Mouse (Mus musculus) heart, adult 10 weeks (tissue): Measurements from ENCODE around the gene Anxa5. TPM values are rescaled to one million over a fixed set of nuclear protein-coding genes. Genes with fewer than 3 reads are reported as not detected.

Experiments
- polyA plus RNA-seq: library from polyadenylated mRNA; stranded (reverse); fragments of 350-450 nt; fragmentation: Illumina TruSeq; extraction: RNeasy Lipid Tissue Mini Kit (QIAGEN cat#74804); gene quantifications from one replicate; pipeline ENCODE4 v1.2.3, GENCODE M21; 2014; ENCODE audit warnings: low read depth, low replicate concordance

The Anxa5 gene
- polyA plus RNA-seq, result 139 TPM

DNA sequence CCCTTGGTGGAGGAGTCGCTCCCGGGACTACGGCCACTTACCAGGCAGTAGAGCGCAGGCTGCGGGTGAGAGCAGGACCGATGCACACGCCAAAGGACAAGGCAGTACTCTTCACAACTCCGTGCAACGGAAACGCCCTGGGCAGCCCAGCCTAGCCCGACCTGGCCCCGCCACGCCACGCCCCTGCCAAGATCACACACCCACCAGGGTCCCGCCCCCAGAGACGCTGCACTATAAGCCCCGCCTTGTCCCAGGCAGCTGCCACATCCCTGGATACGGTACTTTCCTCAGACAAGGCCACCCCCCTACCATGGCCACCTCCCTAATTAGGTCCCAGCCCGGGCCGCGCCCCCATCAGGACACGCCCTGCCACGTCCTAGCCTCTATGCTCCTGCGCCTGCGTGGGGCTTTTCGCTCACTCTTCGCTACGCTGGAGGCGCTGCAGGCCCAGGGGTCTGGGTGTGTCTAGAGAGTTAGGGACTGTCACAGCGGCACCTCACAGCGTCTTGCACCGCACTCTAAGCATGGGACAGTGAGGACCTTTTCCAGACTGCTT is at the start of gene Anxa5, which contains the start of gene 1810062G17Rik:
Gene Anxa5 (minus strand): TSS at position 363 of the 556 bp plus-strand sequence.
Gene 1810062G17Rik (plus strand): TSS at position 406 of the 556 bp plus-strand sequence.

DNA sequence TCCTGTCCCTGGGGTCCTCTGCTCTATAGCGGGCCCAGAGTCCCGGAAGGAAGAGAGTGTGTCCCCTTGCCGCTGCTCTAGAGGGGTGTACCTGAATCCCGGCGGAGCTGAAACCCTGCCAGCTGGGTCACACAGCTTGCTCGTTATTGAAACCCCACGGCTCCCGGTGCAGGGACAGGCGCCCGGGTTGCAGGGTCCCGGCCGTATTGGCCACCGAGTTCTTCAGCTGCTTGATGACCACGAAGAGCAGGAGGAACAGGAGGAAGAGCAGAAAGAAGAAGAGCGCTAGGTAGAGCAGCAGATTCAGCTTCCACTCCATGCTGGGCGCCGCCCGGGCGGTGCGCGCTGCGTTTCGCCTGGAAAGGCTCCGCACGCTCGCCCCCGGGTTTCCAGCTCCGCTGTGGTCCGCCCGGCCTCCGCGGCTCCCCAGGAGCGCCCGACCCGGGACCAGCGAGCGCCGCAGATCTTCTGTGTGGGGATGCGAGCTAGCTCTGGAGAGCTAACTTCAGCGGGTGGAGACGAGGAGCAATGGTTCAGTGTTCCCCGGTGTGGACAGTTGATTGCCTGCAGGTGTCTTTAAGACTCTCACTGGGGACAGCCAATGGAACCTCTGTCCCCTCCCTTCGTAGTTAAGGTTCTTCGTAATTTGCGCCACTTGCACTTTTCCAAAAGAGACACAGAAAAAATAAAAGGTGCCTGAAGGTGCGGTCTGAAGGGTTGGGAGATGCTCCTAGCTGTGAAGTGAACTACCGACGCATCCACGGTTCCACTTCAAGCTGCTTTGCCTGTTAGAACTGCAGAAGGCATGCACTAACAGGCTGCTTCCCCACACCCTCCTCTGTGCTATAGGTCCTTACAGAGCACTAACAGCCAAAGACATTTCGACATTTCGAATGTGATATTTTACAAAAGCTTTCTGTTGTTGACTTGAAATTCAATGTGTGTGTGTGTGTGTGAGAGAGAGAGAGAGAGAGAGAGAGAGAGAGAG is 45.7 kb upstream of the Anxa5 start, which contains the start of gene Gm11549:
Gene Gm11549 (minus strand): TSS at position 741 of the 988 bp plus-strand sequence.

Other genes starting within 250 kb of the Anxa5 start
- gene 1810062G17Rik, start within 50 bp of the Anxa5 start, polyA plus RNA-seq, result not detected
- not detected for gene Gm11549, start 45.9 kb upstream of the Anxa5 start, polyA plus RNA-seq
- gene Exosc9, start 76.7 kb upstream of the Anxa5 start, polyA plus RNA-seq, result 29.0 TPM
- 0.58 TPM for gene Ccna2, start 96.3 kb upstream of the Anxa5 start, polyA plus RNA-seq
- gene Bbs7, start 137.6 kb upstream of the Anxa5 start, polyA plus RNA-seq, result 9.7 TPM
- gene Trpc3, start 214.3 kb upstream of the Anxa5 start, polyA plus RNA-seq, result 7.9 TPM